Mouse (Mus musculus) heart, postnatal 25 days (tissue): ENCODE data around the gene Baiap3. TPM values are rescaled to one million over a fixed set of nuclear protein-coding genes. Genes with fewer than 3 reads are reported as not detected.

Experiments used
- DNase-seq: peaks from one replicate; pipeline ENCODE4 v3.0.0; 2022; ENCODE audit warnings: low spot score
- intact Hi-C: fragments of 180-260 bp; cut with DNase I; formaldehyde crosslinking; loops from one replicate; pipeline ENCODE4 v1.15.1; 2025
- total RNA-seq, 2 experiments: library from RNA; stranded (reverse); gene quantifications; 2 replicates each; pipeline ENCODE4 v1.2.3; 2021

Gene Baiap3
- under 1 TPM; 0.55 to 0.61 TPM for total RNA-seq

DNA sequence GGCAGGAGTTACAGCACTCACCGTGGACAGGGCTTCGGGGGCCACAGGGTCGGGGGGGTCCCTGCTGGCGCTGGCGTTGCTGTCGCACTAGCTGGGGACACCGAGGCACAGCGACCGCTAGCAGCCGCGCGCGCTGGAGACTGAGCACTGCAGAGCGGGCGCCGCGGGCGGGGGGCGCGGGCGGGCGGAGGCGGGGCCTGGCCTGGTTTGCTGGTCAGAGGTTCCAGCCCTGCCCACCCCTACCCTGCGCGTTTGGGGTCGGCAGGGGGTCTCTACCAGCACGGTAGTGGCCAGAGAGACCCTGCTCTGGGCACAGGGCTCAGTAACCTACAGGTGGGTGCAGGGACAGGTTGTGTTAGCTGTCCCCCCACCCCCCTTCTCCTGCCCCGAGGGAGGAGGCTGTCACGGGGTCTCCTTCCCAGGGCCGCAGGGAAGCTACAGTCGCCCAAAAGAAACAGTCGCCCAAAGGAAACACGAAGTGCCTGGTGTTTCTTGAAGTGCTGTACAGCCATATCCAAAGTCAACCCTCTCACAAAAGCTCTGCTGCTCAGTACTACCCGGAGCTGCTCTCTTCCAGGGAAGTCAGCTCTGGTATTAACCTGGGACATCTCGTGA lies at the start of gene Baiap3:
Gene Baiap3 (minus strand): TSS at position 225 of the 615 bp plus-strand sequence.
- DNase-seq = no peak
- intact Hi-C loops = no loop called here

DNA sequence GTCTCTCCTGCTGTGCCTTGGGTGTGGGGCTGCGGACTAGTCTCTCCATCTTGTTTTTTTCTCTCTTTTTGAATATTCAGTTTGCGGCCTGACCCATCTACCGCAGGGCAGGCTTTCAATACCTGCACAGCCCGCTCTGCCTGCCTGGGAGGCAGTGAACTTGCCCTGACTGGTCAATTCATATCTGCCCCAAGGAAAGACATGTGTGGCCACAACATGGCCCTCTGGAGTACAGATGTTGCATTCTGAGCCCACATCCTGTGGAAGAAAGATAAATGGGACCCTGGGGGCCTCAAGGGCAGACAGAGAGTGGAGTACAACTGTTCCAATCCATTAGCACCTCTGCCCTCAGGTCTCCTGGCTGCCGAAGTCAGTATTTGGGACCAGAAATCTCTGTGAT lies 41.9 kb upstream of the Baiap3 start, which contains the start of gene Prss34:
Gene Prss34 (plus strand): TSS at position 301 of the 400 bp plus-strand sequence.
- intact Hi-C loops = no loop called here
- DNase-seq = no peak

DNA sequence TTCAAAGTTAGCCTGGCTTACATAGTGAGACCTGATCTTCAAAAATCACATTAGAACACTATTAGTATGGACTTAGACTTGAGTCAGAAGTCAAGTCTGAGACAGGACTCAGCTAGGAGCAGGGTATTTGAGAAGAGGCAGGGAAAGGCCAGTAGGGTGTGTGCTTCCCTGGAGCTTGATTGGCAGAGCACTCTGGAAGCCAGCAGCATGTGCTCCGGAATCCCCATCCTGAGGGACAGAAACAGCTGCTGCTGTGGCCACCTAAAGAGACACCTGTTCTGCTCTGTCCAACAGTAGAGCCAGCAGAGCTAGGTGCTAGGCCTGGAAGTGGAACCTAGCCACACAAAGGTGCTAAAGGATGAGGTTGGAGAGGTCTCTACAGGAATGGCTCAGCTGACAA lies 37.9 kb upstream of the Baiap3 start:
- intact Hi-C loops = no loop called here

DNA sequence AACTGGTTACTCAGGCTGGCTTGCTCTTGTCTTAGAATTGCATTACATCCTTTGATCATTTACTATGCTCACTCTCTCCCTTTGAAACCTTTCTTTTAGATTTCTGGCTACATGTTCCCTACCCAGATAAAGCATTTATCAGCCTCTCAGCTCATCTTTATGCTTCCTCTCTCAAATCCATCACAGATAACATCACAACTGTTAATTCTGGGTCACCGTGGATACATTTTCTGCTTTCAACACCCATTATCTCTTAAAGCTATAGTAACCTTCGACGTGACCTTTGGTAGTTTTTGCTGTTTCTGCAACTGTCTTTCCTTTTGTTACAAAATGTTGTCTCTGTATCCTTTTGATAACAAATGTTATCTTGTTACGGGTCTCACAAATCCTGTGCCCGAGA lies 37.3 kb upstream of the Baiap3 start:
- intact Hi-C loops = no loop called here
- DNase-seq = no peak

More for the DNA sequence above, 37.9 kb upstream of the Baiap3 start:
- DNase-seq = no peak

DNA sequence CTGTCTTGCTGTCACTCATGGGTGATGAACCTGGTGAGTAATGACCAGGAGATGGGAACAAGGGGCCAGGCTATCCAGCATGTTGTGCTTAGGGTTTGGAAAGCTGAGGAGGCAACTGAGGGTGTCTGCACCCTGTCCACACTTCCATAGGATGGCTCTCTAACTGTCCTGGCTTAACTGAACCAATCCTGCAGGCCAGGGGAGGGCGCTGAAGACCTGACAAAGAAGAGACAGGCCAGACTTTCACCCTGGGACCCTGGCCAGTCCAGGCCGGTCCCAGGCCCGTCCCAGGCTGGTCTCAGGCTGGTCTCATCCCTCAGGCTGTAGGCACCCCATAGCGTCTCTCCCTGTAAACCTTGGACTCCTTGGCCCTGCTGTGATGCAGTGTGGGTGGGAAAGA lies 34.2 kb upstream of the Baiap3 start:
- intact Hi-C loops = no loop called here
- no peak for DNase-seq

DNA sequence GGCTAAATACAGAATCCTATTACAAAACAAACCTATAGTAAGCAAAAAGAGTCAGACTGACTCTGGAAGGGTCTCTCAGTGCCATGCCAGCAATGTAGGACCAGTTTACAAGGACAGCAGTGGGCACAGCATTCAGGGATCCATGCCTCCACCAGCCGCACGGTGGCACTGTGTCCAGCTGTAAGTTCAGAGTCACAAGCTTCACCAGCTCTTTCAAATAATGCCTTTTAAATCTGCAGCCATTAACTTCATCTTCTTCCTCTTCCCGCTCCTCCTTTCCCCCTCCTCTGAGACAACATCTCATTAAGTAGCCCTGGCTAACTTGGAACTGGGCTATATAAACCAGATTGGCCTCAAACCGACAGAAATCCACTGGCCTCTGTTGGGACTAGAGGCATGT lies 32.7 kb upstream of the Baiap3 start:
- no peak for DNase-seq
- intact Hi-C loops = loop anchor here (5.0 kb wide), 1 partner anchor 347 kb away; no protein-coding TSS in a partner anchor

DNA sequence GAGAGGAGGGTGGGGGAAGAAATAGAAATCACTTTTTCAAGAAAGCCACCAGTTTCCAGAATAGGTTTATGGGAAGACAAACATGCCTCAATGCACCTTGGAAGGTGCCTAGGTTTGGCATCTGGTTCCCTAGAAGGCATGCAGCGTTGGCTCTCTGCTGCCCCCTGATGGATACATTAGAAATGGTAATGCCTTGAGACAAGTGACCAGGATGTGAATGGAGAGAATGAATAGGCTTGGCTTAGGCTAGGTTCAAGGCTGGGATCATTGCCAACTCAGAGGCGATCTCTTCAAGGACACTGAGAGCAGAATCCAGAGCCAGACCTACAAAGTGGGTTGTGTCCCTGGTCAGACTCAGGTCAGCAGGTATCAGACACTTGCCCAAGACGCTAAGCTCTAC lies 28.9 kb upstream of the Baiap3 start:
- intact Hi-C loops = loop anchor here (5.0 kb wide), 1 partner anchor 343 kb away; no protein-coding TSS in a partner anchor
- peak; percentile 25 for DNase-seq

DNA sequence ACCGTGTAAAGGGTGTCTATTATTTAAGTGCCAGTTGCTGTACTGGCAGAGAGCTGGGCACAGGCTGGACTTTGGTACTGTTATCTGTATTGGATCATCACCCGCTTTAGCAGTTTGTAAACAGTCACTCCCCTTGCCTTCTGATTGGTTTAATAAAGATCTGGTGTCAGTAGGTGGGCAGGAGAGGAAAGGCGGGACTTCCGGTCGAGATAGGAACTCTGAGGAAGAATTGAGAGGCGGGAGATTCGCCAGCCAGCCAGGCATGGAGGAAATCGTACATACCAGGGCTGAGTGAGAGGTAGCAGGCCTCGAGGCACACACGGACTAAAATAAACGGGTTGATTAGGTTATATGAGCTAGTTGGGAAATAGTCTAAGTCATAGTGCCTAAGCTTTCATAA lies 26.0 kb upstream of the Baiap3 start:
- peak; percentile 13 for DNase-seq
- intact Hi-C loops = no loop called here

DNA sequence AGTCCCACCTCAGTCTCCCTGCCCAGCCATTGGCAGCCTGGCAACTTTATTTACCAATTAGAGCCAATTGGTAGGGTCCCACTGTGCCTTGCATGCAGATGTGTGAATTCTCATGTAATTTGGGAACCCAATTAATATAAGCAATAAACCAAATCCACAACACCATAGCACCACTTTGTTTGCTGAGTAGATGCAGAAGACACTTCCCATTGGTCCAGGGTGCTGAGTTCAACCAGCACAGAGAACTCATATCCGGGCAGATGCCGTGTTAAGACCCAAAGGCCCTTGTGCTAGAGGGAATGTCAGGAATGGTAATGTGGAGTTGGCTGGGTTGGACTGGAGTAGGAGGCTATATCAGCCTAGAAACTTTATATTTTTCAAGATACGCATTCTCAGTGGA lies 19.7 kb upstream of the Baiap3 start:
- intact Hi-C loops = loop anchor here (10.0 kb wide), 1 partner anchor 541 kb away; the partner anchor contains the start of gene Msrb1
- DNase-seq = no peak

DNA sequence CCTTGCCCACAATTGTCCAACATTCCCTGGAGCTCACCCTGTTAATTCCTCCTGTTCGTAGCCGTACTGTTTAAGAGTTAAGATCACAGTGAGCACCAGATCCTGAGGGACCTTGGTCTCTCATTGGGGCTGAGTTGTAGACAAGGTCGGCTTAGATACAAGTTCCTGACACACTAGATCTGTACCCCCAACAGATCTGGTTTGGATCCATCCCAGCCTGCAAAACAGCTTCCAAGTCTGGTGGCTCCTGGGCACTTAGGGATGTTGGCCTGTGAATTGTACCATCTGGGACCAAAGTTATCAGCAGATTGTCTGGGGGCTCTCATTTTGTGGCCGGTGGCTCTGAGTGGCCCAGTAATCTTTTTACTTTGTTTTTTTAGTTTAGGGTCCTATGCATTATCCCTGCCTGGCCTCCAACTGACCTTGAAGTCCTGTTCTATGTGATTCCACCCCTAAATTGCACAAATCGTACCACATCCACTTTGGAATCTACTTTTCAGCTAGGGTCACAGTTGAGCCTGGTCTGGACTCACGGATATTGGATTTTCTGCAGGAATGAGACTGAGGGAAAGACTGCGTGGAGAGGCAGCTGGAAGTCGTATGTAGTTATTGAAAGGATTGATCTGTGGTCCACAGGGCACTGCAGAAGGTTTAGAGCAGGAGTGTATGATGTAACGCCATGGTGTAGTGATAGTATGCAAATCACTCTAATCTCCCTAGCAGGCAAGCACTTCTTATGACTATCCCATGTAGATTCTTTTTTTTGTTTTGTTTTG lies 18.6 kb upstream of the Baiap3 start, which contains the start of gene Ube2i:
Gene Ube2i (minus strand): TSS at position 52 of the 776 bp plus-strand sequence.
- no peak for DNase-seq
- intact Hi-C loops = loop anchor here (5.0 to 10.0 kb wide), 4 partner anchors 92 to 540 kb away; partner anchors contain the start of genes BC003965, Clcn7, Mapk8ip3 and Msrb1

DNA sequence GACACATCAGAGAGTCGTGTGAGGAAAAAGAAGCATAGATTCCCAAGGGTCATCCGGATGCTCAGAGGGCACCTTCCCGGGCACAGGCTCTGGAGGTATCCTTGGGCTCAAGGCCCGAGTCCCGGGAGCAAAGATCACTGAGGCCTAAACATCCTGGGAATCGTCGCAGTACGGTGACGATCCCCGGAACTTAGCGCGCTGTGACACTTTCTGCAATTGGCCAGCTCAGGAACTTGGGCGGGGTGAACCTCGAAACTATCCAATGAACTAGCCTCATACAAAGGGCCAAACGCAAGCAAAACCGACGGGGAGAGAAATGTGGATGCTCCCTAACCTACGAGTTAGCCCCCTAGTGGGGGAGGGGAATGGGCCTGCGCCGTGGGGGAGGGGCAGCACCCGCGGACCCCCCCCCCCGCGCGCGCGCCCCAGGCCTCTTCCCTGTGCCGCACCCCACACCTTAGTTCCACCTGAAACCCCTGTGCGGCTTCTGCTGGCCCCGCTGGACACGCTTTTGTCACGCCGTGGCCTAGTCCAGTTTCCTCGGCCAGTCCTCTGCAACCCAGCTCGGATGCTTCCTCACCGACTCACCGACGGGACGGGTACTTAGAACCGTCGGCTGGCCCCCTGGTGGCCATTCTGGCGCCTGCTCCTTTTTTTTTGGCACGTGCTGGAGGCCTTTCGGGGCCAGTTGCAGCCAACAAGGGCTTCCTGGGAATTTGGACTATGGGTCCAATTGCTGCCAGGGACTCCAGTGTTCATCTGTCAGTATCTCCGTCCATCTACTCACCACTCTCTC lies 17.7 kb upstream of the Baiap3 start:
- DNase-seq = peak; percentile 93
- intact Hi-C loops = loop anchor here (5.0 to 10.0 kb wide), 4 partner anchors 92 to 539 kb away; partner anchors contain the start of genes BC003965, Clcn7, Mapk8ip3 and Msrb1

DNA sequence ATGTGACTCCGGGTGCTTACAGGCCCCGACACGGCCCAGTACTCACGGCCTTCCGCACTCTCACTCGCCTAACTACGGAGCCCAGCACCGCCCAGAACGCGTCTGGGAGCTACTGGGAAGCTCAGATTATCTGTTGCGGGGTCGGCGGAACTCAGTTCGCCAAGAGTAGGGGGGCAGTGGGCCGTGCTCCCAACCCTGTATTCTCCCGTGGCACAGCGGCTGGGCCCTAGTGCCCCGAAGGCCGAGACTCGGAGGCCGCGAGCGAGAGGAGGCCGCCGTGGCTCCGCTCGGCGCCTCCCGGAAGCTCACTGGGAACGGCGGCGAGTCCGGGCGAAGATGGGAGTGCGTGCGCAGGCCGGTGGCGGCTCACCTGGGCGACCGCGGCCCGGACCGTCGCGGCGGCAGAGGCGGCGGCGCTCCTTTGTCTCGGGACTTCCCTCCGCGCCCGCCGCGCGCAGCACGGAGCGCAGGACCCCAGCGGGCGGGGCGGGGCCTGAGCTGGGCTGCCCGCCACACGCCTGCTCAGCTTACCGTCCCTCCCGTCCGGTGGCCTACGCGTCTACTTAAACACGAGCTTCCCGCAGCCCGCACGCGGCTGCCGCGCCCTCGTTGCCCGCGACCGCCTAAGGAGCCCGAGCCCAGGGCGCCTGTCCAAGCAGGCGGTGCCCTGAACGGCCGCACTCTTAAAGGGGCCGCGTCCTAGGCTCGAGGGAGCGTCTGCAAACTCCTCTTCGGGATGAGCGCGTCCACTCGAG lies 17.0 kb upstream of the Baiap3 start:
- DNase-seq = peak; percentile 86
- intact Hi-C loops = loop anchor here (5.0 to 10.0 kb wide), 4 partner anchors 91 to 538 kb away; partner anchors contain the start of genes BC003965, Clcn7, Mapk8ip3 and Msrb1

DNA sequence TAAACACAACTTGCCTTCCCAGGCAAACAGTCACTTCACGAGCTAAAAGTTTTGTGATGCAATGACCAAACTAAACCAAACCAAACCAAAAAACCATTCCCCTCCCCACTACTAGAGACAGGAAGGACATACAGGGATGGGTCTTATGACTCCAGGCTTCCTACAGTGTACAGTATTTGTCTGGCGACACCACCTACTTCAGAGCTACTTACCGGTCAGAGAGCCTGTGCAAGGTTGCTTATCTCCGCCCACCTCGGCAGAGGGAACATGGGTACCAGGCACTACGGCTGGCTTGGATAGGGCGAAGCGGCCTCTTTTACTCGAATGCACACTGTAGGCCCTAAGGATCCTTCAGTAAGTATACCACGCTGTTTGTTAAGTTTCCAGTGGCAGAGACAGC lies 16.2 kb upstream of the Baiap3 start:
- intact Hi-C loops = loop anchor here (5.0 to 10.0 kb wide), 4 partner anchors 90 to 538 kb away; partner anchors contain the start of genes BC003965, Clcn7, Mapk8ip3 and Msrb1
- no peak for DNase-seq

DNA sequence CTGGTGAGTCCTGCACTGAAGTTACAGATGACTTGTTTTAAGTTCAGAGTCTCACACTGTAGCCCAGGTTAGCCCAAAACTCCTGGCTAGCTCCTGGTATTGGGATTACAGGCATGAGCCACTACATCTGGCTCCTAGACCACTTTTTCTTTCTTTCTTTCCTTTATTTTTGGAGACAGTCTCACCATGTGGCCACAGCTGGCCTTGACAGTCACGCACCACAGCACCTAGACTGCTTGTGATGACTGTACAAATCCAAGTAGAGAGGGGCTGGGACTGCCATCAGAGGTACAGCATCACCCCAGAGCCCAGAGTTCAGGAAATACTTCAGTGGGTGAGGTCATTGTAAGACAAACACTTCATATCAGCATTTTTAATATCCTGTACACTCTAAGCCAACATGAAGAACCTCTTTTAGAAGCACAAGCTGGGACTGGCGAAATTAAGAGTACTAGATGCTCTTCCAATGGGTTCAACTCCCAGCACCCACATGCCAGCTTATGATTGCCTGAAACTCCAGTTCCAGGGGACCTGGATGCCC lies 14.7 kb upstream of the Baiap3 start:
- DNase-seq = no peak
- intact Hi-C loops = loop anchor here (5.0 to 10.0 kb wide), 4 partner anchors 89 to 536 kb away; partner anchors contain the start of genes BC003965, Clcn7, Mapk8ip3 and Msrb1

DNA sequence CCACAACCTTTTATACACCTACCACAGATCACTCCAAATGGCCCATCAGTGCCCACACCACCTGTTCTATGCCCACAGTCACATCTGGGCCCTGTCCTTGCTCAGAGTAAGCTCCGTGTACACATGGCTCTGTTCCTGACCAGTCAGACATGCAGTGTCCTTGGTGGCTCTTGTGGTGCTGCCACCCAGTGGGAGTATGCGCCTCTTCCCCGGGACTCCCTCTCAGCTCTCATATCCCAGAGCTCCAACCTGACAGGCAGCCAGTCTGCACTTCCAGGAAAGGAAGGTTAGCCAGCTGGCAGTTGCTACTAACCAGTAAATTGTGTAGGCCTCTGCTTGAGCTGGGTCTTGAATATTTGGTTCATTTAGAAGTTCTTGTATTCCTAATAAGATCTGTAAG lies 8.3 kb upstream of the Baiap3 start:
- intact Hi-C loops = no loop called here
- no peak for DNase-seq

DNA sequence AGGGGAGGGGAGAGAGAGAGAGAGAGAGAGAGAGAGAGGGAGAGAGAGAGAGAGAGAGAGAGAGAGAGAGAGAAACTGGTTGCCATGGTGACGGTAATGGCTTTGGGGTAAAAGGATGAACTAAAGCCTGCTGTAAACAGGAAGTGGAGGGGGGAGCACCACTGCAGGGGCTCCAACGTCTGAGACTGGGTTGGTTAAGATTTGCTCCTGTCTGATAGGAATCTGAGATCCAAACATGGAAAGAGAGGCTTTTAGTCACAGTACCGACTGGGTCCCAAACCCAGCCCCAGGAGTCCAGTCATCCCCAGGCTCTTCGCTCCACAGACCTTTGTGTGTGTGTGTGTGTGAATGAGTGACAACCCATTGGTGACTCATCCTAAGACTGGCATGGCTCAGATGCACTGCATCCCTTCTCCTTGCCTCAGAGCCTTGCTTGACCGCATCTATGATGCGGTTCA lies 1.7 kb upstream of the Baiap3 start:
- intact Hi-C loops = no loop called here

DNA sequence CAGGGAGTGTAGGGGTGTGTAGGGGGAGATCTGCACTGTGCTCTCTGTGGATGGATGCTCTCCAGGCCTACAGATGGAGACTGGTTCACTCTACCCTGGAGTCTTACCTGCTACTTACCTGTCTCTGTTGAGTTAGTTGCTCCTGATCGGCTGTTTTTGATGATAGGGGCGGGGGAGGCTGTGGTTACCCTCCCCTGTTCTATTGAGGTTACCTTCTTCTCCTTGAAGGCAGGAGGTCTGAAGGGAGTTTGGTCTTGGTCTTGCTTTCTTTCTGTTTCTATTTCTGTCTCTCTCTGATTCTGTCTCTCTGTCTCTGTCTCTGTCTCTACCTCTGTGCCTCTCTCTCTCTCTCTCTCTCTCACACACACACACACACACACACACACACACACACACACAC lies 1.1 kb downstream of the Baiap3 start:
- no peak for DNase-seq
- intact Hi-C loops = no loop called here

More for the DNA sequence above, 1.7 kb upstream of the Baiap3 start:
- no peak for DNase-seq

DNA sequence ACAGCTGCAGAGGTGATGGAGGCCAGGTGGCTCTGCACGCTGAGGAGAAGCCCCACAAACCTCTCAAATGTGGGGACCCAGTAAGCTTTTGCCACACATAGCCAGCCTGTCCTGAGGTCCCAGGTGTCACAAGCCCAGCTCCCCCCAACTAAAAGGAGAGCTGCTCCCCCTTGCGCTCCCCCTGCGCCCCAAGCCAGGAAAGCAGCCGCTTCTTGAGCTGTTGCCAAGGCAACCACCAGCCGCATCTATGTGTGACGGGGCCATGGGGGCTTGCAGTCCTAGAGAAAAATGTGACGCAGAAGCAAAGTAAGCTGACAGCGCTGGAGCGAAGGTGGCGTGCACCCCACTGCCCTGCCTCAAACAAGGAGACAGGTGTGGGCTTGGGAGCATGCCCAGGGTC lies 2.4 kb downstream of the Baiap3 start:
- DNase-seq = no peak
- intact Hi-C loops = no loop called here

DNA sequence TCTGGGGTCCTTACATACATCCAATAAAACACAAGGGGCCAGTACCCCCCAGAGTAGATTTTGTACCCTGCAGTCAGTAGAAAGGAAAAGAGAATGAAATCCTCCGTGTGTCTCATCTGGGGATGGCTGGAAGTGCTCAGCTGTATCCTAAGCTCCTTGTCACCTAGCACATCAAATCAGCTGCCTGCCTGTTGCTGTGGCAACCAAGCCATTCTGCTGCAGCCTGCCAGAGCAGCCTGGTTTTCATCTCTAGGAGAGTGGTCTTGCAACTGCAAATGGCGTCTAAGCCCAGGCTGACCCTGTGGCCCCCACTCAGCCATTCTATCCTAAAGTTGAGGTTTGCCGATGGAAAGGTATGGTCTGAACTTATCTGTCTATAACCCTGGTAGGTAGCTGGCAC lies 3.5 kb downstream of the Baiap3 start:
- intact Hi-C loops = no loop called here
- DNase-seq = no peak
